Mouse (Mus musculus): ENCODE results near the gene Chsy1.
"Not testable (repeated sequence)": the region's sequence is repeated elsewhere in the genome, so short reads cannot be mapped to it uniquely, and the experiment has no call there.

Gene Chsy1

DNA sequence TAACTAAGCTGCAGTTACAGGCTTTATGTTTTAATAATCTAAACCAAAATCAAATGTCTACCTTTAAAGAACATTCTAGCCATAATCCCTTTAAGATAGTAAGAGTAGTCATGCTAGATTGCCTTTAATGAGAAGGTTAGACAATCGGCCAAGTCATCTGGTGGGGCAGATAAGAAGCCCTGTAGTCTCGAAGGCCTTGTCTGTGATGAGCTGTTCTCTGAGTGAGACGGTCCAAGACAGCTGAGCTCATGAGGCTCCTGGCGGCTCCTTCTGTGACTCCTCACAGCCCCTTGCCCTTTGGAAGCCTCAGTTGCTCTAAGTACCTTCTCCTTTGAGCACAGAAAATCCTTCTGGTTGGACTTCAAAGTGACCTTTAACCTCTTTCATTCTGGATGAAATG lies 67.6 kb downstream of the Chsy1 start:
- no peak for DNase-seq (ENCODE audit: low spot score)

DNA sequence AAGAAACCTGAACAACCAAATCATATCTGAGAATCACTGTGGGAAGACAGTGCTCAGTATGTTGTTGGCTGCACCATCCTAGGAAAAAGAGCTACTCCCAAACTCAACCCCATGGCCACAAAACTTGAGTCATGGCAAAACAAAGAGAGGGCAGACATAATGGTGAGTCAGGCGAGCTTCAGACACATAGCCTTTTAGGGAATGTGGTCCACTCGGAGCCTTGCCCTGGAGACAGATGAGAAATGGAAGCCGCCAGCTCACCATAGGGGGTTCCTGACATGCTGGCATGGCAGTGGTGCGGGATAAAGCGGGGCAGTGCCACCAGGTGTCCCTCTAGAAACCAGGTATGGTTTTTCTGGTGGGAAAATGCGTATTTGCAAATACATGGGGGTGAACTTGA lies 68.8 kb downstream of the Chsy1 start:
- DNase-seq (ENCODE audit: low spot score), result no peak

DNA sequence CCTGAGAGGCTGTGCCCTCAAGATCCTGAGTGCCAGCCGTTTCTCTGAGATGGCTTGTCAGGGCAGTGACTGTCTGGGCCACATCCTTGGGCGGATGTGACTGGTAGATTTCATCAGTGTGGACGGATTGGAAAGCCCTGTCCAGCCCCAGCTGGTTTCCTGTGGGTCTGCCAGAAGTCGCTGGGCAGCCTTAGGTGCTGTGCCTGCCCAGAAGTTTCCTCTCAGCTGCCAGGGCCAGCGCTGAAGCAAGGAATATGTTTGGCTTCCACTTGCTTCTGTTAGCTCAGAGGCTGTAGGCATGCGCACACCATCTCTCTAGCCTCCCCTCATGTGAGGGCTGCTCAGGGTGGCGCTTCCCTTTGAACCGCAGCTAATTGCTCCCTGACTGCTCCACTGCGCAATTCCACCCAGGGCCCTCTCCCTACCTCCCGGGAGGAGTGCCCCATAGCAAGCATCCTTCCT lies 69.8 kb downstream of the Chsy1 start:
- DNase-seq (ENCODE audit: low spot score), result peak; percentile 24

DNA sequence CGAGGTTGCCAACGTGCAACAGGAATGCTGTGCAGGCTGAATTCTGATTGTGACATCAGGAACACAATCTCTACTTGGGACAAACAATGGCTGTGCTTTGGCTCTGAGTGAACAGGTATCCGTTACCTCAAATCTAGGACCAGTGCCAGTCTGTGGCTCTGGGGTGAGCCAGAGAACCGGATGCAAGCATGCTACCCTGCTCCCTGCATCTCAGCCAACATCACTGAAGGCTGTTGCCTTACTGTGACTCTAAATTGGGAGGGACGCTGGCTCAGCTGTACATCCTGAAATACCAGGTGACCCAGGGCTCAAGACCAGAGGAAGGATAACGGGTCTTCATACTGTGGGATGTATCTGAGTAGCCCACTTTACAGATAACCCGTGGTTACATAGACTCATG lies 70.4 kb downstream of the Chsy1 start:
- no peak for DNase-seq (ENCODE audit: low spot score)

DNA sequence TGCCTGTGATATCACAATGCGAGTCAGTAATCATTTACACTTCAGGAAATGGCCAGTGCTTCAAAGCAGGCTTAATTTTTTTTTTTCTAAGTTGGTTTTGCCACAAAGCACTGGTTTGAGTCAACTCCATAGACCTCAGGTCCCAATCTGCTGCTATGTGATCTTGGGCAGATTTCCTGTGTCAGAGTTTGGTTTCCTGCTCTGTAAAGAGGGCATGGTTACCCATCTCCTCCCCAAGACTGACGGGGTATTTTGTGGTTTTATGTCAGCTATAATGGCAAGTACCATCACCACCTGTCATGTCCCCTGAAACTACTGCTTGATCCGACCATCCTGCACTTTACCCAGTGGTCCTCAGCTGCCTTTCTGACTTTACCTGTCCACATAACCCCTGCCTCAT lies 70.9 kb downstream of the Chsy1 start:
- DNase-seq (ENCODE audit: low spot score), result no peak

DNA sequence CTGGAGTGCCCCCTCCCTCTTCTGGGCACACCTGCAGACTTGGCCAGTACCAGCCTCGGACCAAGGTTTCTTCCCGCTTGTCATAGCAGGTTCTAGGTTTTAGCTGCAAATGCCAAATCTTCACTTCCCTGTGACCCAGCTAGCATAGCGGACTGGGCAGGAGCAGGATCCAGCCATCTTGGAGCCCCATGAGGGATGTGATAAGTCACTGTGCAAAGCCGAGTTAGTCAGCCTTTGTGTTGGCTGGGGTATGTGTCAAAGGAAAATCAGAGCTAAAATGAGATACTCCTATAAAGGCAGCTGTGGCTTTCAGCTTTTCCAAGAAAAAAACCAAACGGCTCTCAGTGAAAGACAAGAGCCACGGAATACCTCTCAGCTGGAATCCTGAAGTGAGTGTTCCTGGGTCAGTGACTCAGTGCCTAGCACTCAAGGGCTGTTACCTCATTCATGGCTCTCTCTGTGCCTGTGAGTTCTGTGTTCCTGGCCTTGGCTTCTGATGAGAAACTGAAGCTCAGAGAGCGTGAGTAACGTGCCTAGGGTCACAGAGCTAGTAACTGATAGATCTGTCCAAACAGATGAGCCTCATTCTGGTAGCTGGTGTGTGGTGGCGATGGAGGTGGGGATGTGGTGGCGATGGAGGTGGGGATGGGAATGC lies 71.5 kb downstream of the Chsy1 start:
- no peak for DNase-seq (ENCODE audit: low spot score)

DNA sequence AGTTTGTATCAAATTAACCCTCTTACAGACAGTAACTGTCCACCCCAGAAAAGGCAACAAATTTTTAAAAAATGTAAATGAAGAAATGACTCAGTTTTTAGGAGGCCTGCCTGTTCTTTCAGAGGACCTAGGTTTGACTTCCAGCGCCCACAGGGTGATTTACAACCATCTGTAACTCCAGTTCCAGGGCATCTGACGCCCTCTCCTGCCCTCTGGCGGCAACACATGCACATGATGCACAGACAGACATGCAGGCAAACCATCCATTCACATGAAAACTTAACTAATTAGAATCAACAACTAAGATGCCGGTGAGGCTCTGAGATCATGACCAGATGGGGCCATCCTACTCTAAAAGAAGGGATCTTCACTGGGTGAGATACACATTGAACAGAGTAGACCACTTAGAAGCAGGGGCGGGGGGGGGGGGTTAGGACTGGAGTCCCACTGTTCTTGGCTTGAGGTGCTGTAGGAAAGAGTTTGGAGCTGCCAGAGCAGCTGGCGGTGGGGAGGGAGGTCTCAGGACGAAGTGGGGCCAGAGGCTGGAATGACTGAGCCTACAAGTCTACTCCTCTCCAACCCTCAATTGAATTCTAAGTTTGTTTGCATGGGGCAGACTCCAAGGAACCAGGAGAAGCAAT lies 72.9 kb downstream of the Chsy1 start:
- DNase-seq (ENCODE audit: low spot score), result no peak

DNA sequence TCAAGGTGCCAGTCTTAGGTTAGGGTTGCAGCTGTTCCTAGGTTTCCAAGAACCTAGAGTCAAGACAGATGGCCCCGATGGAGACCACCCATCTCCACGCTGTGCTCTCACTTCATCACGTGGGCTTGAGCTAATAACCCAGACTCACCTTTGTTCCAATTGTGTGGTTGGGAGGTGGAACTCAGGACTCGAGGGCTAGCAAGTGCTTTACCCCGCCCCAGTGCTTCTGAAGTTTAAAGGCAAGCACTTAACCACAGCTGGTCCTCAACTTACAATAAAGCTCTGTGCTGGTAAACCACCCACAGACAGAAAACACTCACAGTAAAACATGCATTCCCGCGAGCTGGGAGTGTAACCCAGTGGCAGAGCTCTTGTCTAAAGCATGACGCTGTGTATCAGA lies 74.1 kb downstream of the Chsy1 start:
- no peak for DNase-seq (ENCODE audit: low spot score)

DNA sequence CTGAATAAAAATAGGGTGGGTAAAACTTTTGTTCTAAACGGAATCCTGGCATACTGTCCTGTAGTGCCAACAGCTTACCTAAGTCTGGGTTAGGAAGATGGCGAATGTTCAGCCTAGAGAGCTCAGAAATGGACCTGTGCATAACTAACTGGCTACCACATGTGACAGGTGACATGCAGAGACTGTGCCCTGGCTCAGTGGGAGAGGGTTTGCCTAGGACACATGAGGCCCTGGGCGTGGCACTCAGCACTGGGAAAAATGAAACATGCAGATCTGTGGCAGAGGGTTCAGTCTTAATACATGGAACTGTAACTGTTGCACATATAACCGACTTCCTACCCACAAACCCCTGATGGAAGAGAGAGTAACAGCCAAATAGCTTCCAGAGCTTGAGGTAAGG lies 74.7 kb downstream of the Chsy1 start:
- DNase-seq (ENCODE audit: low spot score), result no peak

DNA sequence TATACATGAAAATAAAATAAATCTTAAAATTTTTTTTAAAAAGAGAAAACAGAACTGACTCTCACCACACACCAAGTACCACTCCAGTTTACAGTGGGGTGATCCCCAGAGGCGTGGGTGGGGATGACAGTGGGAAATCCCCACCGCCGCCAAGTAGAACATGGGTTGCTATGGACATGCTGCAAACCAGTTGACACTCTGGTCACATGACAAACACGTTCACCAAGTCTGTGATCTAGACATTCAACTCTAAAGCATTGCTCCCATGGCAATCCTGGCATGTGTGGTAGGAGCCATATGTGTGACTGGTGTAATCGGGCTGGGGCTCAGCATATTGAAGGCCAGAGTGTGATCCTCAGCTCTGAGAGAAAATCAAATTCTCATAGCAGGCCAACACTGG lies 76.1 kb downstream of the Chsy1 start:
- no peak for DNase-seq (ENCODE audit: low spot score)

DNA sequence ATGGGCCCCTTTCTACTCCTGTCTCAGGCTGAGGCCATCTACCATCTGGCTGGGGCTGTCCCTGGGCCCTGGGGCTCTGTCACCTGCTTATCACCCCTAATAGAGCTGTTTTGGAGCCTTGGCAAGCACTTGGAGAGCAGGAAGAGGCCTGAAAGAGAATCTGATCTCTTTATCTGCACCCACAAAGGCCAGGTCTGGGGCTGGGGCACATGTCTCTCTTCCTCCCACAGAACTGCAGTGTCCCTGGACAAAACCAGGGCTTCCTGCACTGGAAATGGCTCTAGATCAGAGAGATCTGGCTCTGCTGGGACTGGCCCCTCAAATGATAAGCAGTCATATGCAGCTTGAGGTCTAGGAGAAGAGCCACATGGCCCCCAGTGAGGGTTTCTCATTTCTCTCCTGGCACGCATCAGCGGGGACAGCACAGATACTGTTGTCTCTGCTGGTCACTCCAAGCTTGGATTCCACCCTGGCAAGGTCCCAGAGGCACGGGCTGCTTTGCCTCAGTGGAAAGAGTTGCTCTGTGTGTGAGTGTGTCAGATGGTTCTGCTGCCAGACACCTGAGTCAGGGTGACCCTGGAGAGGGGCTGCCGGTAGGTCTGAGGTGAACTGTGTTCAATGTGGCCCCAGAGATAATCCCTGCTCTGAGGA lies 78.4 kb downstream of the Chsy1 start:
- no peak for DNase-seq (ENCODE audit: low spot score)

DNA sequence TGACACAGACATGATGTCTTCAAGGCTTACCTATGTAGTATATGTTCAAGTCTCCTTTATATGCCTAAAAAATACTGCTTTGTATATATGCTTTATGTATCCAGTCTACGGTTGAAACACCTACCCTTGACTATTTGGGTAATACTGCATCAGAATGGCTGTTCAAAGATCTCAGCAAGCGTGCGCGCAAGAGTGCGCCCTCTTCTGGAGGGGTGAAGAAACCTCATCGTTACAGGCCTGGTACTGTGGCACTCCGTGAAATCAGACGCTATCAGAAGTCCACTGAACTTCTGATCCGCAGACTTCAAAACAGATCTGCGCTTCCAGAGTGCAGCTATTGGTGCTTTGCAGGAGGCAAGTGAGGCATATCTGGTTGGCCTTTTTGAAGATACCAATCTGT lies 81.1 kb downstream of the Chsy1 start:
- not testable (repeated sequence) for DNase-seq (ENCODE audit: low spot score)

DNA sequence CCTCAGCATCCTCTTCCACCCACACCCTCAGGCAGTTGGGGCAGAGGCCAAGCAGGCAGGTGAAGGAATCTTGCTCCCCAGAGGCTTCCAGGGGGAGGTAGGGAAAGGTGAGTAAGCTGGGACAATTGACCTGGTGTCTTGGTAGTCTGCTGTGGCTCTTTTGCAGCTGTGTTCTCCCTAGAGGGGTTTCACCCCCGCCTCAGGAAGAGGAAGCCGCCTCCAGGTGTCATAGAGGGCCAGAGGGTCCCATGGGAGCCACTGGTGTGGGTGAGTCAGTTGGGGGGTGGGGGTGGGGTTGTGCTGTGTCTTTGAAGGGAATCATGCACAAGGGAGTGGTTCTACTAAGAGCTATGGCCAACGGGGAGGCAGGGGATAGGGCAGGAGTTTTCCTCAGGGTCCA lies 85.2 kb downstream of the Chsy1 start:
- no peak for DNase-seq (ENCODE audit: low spot score)

DNA sequence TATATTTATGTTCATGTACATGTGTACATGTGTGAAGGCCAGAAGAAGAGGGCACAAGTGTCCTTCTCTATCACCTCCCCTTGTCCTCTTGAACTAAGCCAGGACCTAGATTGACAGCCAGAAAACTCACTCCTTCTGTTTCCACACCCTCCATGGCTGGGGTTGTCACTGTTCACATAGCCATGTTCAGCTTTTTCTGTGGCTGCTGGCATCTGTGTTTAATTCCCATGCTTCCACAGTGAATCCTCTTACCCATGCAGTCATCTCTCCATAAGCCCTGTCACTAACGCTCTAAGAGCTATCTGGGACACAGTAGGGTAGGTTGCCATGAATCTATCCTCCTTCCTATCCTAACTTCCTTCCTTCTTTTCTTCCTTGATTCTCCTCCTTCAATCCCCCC lies 86.6 kb downstream of the Chsy1 start:
- DNase-seq (ENCODE audit: low spot score), result no peak

DNA sequence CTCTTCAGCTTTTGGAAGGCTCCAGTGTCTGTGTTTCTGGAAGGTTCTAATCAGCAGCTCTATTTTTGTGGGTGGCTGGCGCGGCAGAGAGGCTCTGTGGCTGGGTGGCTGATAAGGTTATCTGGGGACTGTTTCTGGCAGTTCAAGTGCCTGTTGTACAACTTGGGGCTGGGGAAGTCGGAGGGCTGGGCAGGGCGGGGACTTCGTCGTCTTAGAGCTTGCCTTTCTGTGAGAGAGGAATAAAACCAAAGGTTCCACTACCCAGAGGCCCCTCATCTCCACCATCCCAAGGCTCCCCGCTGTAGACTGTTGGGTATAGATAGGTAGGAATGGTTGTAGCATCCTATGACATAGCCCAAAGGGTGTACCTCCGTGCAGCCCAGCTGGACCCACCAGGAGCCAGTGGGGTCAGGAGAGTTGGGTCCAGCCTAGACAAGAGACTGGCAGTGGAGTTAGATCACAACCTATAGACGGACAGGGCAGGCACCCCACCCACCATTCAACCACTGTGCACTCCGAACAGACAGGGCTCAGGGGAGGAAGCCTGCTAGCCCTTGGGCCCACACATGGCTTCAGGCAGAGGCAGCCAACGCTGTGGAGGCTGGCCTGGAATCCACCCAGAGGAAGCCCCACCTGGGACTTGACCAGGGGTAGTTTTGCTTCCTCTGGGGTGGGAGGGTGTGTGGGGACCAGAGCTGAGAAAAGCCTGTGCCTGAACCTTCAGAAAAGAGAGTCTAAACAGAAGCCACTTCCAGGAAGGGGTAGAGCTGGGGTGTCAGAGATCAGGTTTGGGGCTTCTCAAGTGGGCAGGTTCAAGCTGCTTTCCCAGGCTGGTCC lies 87.5 kb downstream of the Chsy1 start:
- DNase-seq (ENCODE audit: low spot score), result peak; percentile 43

DNA sequence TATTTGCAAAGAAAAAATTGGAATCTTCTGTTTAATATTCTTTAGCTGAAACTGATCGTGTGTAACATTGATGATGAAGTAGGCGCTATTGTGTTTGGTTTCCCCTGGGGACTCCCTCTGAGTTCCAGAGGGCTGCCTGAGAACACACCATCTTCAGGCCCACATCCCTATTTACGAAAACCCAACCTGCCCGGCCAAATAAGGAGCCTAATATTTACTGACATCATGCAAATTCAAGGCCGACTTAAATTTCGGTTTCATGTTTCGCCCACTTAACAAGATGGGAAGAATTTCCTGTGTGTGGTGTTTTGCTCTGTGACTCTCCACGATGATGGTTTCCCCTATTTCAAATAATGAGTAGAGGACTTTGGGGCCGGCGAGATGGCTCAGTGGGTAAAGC lies 89.1 kb downstream of the Chsy1 start:
- DNase-seq (ENCODE audit: low spot score), result no peak

DNA sequence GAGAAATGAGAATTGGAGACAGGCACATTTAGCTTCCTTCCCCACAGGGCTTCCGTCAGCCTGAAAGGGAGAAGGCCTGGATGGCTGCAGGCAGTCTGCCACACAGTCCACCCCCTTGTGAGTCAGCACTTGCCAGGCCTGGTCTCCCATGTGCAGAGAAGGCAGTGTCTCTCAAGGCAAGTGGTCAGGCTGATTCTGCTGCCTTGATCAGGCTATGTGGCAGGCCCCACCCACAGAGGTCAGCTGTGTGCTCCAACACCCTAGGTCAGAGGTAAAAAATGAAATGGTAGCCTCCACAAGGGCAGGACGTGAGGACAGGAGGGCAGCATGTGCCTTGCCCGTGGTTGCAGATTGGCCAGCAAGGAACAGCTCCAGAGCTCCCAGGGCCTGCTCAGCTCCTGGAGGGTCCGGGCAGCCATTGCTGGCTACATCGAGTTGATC lies 90.1 kb downstream of the Chsy1 start:
- DNase-seq (ENCODE audit: low spot score), result peak; percentile 31

DNA sequence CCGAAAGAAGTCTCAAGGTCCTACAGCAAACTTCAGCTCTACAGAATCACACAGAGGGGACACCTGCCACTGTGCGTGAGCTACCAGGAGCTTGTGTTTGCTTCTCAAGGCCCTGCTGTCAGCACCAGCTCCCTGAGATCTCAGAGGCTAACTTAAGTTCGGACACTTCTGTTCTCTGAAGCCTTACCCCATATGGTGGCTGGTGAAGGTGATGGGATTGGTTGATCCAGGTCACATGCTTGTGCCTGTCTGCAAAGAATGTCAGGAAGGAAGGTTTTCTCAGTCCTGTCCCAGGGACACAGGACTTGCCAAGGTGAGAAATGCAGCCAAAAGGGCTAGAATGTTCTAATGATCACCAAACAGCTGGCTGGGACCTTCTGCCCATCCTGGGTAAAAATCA lies 91.1 kb downstream of the Chsy1 start:
- DNase-seq (ENCODE audit: low spot score), result no peak

DNA sequence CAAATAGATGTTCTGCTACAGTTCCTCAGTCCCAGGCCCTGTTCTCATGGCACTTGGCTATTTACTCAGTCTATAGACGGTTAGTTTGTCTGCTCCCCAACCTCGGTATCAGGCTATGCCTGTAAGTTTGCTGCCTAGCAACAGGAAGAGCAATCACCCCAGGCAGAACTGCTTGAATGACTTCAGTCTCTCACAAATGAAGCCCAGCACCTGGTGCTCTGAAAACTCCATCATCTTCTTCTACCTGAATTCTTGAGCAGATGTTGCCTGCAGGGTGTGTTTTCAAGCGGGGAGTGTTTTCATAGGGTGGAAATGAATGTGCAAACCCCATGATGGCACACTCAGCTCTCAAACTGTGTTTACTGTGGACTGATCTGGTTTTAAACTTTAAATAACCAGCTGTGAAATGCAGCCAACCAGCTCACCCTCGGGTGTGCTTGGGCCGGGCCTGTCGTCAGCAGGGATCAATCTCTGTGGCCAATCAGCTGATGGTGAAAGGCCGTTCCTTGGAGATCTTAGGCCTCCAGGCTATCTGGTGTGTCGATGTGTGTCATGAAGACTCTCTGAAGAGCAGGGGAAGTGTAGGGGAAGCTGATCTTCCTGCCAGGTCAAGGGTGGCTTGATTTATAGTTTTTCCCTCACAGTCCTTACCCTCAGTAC lies 91.6 kb downstream of the Chsy1 start:
- no peak for DNase-seq (ENCODE audit: low spot score)

DNA sequence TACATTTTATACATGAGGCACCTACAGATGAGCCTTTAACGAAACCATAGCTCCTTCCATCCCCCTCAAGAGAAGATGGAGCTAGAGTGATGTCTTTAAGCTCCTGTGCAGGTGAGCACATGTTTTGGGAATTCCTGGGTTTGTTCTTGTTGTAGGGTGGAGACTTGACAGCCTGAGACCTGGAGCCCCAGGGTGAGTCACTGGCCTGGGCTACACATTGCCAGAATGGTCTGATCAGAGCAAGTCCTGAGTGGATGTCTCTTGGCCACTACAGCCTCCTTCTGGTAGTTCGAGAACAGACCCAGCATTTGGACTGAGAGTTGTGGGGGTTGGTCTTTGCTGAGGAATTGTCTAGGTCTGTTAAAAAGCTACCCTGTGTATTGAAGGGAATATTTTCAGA lies 92.3 kb downstream of the Chsy1 start:
- DNase-seq (ENCODE audit: low spot score), result no peak

DNA sequence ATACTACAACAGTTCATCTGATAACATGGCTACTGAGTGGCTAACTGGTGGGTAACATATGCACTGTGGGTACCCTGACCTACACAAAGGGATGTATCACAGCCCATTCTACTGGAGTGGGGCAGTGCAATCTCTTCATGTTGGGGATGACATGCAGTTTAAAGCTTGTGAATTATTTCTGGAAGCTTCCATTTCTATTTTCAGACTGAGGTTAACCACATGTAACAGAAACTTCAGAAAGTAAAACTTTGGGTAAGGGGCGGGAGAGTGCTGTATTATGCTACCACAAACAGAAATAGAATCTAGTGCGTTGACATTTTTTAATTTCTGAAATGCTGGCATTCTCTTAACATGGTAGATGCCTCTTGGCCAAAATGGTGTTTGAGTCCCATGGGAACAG lies 100.6 kb downstream of the Chsy1 start:
- DNase-seq (ENCODE audit: low spot score), result no peak

DNA sequence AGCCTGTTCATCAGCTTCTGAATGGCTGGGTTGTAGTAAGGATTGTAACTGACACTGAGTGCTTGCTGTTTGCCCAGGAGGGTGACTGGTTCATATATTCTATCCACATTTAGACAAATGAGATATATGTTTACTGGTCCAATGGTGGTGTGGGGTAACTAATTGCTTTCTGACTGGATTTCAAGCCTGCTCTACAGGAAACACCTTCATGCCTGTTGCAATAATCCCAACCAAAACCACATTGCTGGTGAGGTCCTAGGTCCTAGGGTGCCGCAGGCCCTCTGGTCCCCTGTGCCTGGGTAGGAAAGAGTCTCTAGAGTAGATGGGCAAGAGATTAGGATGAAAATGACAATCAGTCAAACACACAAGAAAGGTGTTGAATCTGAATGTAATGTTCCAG lies 103.6 kb downstream of the Chsy1 start:
- no peak for DNase-seq (ENCODE audit: low spot score)
